In genomic region chr2:39064687-39065399, GRCm38 (mm10) we compare ENCODE assay signal across 8 mouse cellular contexts. TPM values are rescaled to one million over a fixed set of nuclear protein-coding genes. Genes with fewer than 3 reads are reported as not detected.
DNase-seq lines count a peak whose midpoint lies in the region; ATAC-seq lines count a peak whose summit lies in the region.

No protein-coding gene starts in this region.

- H3K36me3 ChIP-seq in embryonic facial prominence, embryonic 14.5 days (ENCODE audit: control insufficient read depth, insufficient read depth, low read length), result peaks cover 26% of the 10 kb centered on the region
- peaks cover 2% of the 10 kb centered on the region; the same call in 1 of the 2 replicates for H3K36me3 ChIP-seq in limb, embryonic 11.5 days (ENCODE audit: control insufficient read depth, insufficient read depth, low read length)
- H3K36me3 ChIP-seq in neural tube, embryonic 13.5 days, result peaks cover 21% of the 10 kb centered on the region

- peak; percentile 46 for DNase-seq in embryo, embryonic 10 days (ENCODE audit: low spot score)
- DNase-seq in embryo, embryonic 9.5 days (ENCODE audit: extremely low spot score), result no peak
- peak; percentile 39 for DNase-seq in 3T3-L1 (ENCODE audit: low read depth, low spot score)
- no peak for DNase-seq in embryonic facial prominence, embryonic 14.5 days (ENCODE audit: low spot score)
- DNase-seq in limb, embryonic 11.5 days (ENCODE audit: low spot score), result no peak
- no peak for DNase-seq in cerebellum, postnatal 14 days
- no peak for DNase-seq in Muller cell, postnatal 12 days (ENCODE audit: inconsistent ontology term)

- 4% methylated on average over 22 of the region's 25 CpGs for WGBS in embryonic facial prominence, embryonic 14.5 days
- 5% methylated on average over 25 of the region's 25 CpGs for WGBS in limb, embryonic 11.5 days
- 7% methylated on average over 25 of the region's 25 CpGs for WGBS in neural tube, embryonic 13.5 days

- ATAC-seq in embryonic facial prominence, embryonic 14.5 days (ENCODE audit: low read depth), result peak; percentile 74
- peak; percentile 2; the same call in 1 of the 2 replicates for ATAC-seq in limb, embryonic 11.5 days (ENCODE audit: insufficient number of reproducible peaks, low FRiP score, low TSS enrichment, low read depth)
- ATAC-seq in neural tube, embryonic 13.5 days (ENCODE audit: low read depth), result peak; percentile 85

- peak overlapping the region; percentile 94 for H3K9ac ChIP-seq in embryonic facial prominence, embryonic 14.5 days (ENCODE audit: low read depth, low read length)
- peak overlapping the region; percentile 90 for H3K9ac ChIP-seq in limb, embryonic 11.5 days (ENCODE audit: low read length)
- H3K9ac ChIP-seq in neural tube, embryonic 13.5 days, result peak overlapping the region; percentile 97

- H3K27ac ChIP-seq in embryonic facial prominence, embryonic 14.5 days (replicated peaks; ENCODE audit: low read depth, low read length), result peak overlapping the region; percentile 89
- H3K27ac ChIP-seq in limb, embryonic 11.5 days (replicated peaks; ENCODE audit: low read depth, low read length), result peak overlapping the region; percentile 56; the same call in 1 of the 2 replicates
- H3K27ac ChIP-seq in neural tube, embryonic 13.5 days (replicated peaks), result peak overlapping the region; percentile 88

- H3K4me2 ChIP-seq in embryonic facial prominence, embryonic 14.5 days (ENCODE audit: low read depth, low read length), result peak overlapping the region; percentile 65
- peak overlapping the region; percentile 60 for H3K4me2 ChIP-seq in limb, embryonic 11.5 days (ENCODE audit: low read depth, severe bottlenecking)
- peak overlapping the region; percentile 81 for H3K4me2 ChIP-seq in neural tube, embryonic 13.5 days

- H3K9me3 ChIP-seq in embryonic facial prominence, embryonic 14.5 days (ENCODE audit: control insufficient read depth, low read length), result no peaks in the 10 kb centered on the region
- no peaks in the 10 kb centered on the region for H3K9me3 ChIP-seq in limb, embryonic 11.5 days (ENCODE audit: control insufficient read depth, low read length)
- no peaks in the 10 kb centered on the region for H3K9me3 ChIP-seq in neural tube, embryonic 13.5 days

- no peaks in the 10 kb centered on the region for H3K4me1 ChIP-seq in embryonic facial prominence, embryonic 14.5 days (ENCODE audit: control insufficient read depth, insufficient read depth, low read length)
- H3K4me1 ChIP-seq in limb, embryonic 11.5 days (ENCODE audit: control insufficient read depth, insufficient read depth, low read length), result peaks cover 2% of the 10 kb centered on the region; the same call in 1 of the 2 replicates
- H3K4me1 ChIP-seq in neural tube, embryonic 13.5 days (replicated peaks), result peaks cover 14% of the 10 kb centered on the region

- H3K4me3 ChIP-seq in embryonic facial prominence, embryonic 14.5 days (ENCODE audit: low read depth, low read length), result peak overlapping the region; percentile 90
- H3K4me3 ChIP-seq in limb, embryonic 11.5 days (ENCODE audit: low read depth, low read length), result peak overlapping the region; percentile 83
- peak overlapping the region; percentile 81 for H3K4me3 ChIP-seq in neural tube, embryonic 13.5 days

- H3K27me3 ChIP-seq in embryonic facial prominence, embryonic 14.5 days (replicated peaks; ENCODE audit: control insufficient read depth, insufficient read depth, low read length), result no peaks in the 10 kb centered on the region
- H3K27me3 ChIP-seq in limb, embryonic 11.5 days (ENCODE audit: control insufficient read depth, insufficient read depth, low read length), result no peaks in the 10 kb centered on the region
- H3K27me3 ChIP-seq in neural tube, embryonic 13.5 days, result no peaks in the 10 kb centered on the region

RNA-seq across cellular contexts. Expression of gene Golga1, which starts 0.5 kb away (rescaled TPM):
- 20.7 and 29.8 TPM in 2 replicates for polyA plus RNA-seq in embryonic facial prominence, embryonic 14.5 days (2014; fragmentation: Nextera tagmentation; extraction: Ambion mirVana)
- 30.2 and 33.4 TPM in 2 replicates for polyA plus RNA-seq in limb, embryonic 11.5 days (2014; fragmentation: Nextera tagmentation; extraction: Ambion mirVana)
- polyA plus RNA-seq in neural tube, embryonic 13.5 days (2015; fragmentation: Nextera tagmentation; extraction: Ambion mirVana), result 28.4 and 34.6 TPM in 2 replicates

RNA-seq across cellular contexts. Expression of gene Rpl35, which starts 59.4 kb away (rescaled TPM):
- polyA plus RNA-seq in embryonic facial prominence, embryonic 14.5 days (2014; fragmentation: Nextera tagmentation; extraction: Ambion mirVana), result 1,001 and 1,064 TPM in 2 replicates
- 1,159 and 1,170 TPM in 2 replicates for polyA plus RNA-seq in limb, embryonic 11.5 days (2014; fragmentation: Nextera tagmentation; extraction: Ambion mirVana)
- polyA plus RNA-seq in neural tube, embryonic 13.5 days (2015; fragmentation: Nextera tagmentation; extraction: Ambion mirVana), result 752 and 755 TPM in 2 replicates

RNA-seq across cellular contexts. Expression of gene Arpc5l, which starts 59.7 kb away (rescaled TPM):
- 113 and 120 TPM in 2 replicates for polyA plus RNA-seq in embryonic facial prominence, embryonic 14.5 days (2014; fragmentation: Nextera tagmentation; extraction: Ambion mirVana)
- 106 and 115 TPM in 2 replicates for polyA plus RNA-seq in limb, embryonic 11.5 days (2014; fragmentation: Nextera tagmentation; extraction: Ambion mirVana)
- polyA plus RNA-seq in neural tube, embryonic 13.5 days (2015; fragmentation: Nextera tagmentation; extraction: Ambion mirVana), result 137 and 154 TPM in 2 replicates

Comparison
In these comparisons a context has a peak if more than half of its experiments do, and no peak if none do; other contexts are left out.
1. DNase-seq: peak in embryo, embryonic 10 days (single experiment) and 3T3-L1 (single experiment); none in embryo, embryonic 9.5 days (single experiment), embryonic facial prominence, embryonic 14.5 days (single experiment), limb, embryonic 11.5 days (single experiment), cerebellum, postnatal 14 days (0 of 2) and Muller cell, postnatal 12 days (single experiment).
2. ATAC-seq: peak in every context shown above with its lines; median percentile 85 in neural tube, embryonic 13.5 days; 74 in embryonic facial prominence, embryonic 14.5 days; 2 in limb, embryonic 11.5 days.
3. Peak in every context shown above with its lines, with median percentiles within 50 percentile points of each other: H3K27ac ChIP-seq, H3K4me2 ChIP-seq, H3K4me3 ChIP-seq and H3K9ac ChIP-seq.